Mouse (Mus musculus) heart, adult 2 months (tissue): Measurements from ENCODE around the gene Mex3a.

Experiments
- CTCF ChIP-seq: fragments of 200-600 bp; IDR thresholded peaks from 2 replicates; pipeline ENCODE4 v1.8.1; 2022; ENCODE audit warnings: antibody characterized with exemption, mild to moderate bottlenecking, moderate library complexity
- EP300 ChIP-seq: fragments of 200-500 bp; IDR thresholded peaks from 2 replicates; pipeline ENCODE4 v1.6.1; 2011; ENCODE audit warnings: low read depth, low read length, control low read depth; ENCODE audit not compliant: insufficient read depth
- POLR2A ChIP-seq: fragments of 200-500 bp; IDR thresholded peaks from 2 replicates; pipeline ENCODE4 v1.6.1; 2011; ENCODE audit warnings: mild to moderate bottlenecking, low read depth, low read length, control low read depth; ENCODE audit not compliant: insufficient read depth

GRCm38 (mm10) chr3:88494836-88495628 lies 37.2 kb upstream of the Mex3a start:
- TF ChIP-seq CTCF (no peak), POLR2A (0 out of 2 replicates have a peak, but pooled peaks have one; percentile 11), EP300 (0 out of 2 replicates have a peak, but pooled peaks have one; percentile 46)
